9 mouse cellular contexts compared by ENCODE assay signal in genomic region chr7:79810611-79811506, GRCm38 (mm10). TPM values are rescaled to one million over a fixed set of nuclear protein-coding genes. Genes with fewer than 3 reads are reported as not detected.
A peak's percentile ranks its signal among the peaks of the same experiment; 100 is the strongest.
DNase-seq lines count a peak whose midpoint lies in the region; ATAC-seq lines count a peak whose summit lies in the region.
"Had no signal": no experiment of that assay in that cellular context is flagged by ENCODE, and none has a peak within 500 bp of the region (broad histone marks: within the 10 kb centered on the region; RNA-seq: fewer than 3 reads in every experiment).

Mesp2 (plus strand) TSS chr7:79810727.

- peak within 1 kb of the TSS; percentile 57 for H3K4me2 ChIP-seq in embryonic facial prominence, embryonic 12.5 days (replicated peaks)
- H3K4me2 ChIP-seq in heart, embryonic 12.5 days: peak within 1 kb of the TSS; percentile 68
- peak within 1 kb of the TSS; percentile 77 for H3K4me2 ChIP-seq in limb, embryonic 15.5 days
- H3K4me2 ChIP-seq in midbrain, embryonic 15.5 days: peak within 1 kb of the TSS; percentile 68

- ATAC-seq in embryonic facial prominence, embryonic 12.5 days (ENCODE audit: insufficient number of reproducible peaks, insufficient read depth, low FRiP score, low TSS enrichment): 0 out of 2 replicates have a peak, but pooled peaks have one; percentile 29
- peak; percentile 65 for ATAC-seq in heart, embryonic 12.5 days (ENCODE audit: insufficient number of reproducible peaks, low FRiP score)
- ATAC-seq in limb, embryonic 15.5 days (ENCODE audit: insufficient number of reproducible peaks, low FRiP score, low TSS enrichment, low read depth): no peak; the same call in 1 of the 2 replicates
- peak; percentile 82 for ATAC-seq in midbrain, embryonic 15.5 days (replicated peaks)

- peak within 1 kb of the TSS; percentile 52 for H3K9ac ChIP-seq in embryonic facial prominence, embryonic 12.5 days
- peak within 1 kb of the TSS; percentile 73 for H3K9ac ChIP-seq in heart, embryonic 12.5 days
- peak within 1 kb of the TSS; percentile 31; the same call in 1 of the 2 replicates for H3K9ac ChIP-seq in limb, embryonic 15.5 days
- H3K9ac ChIP-seq in midbrain, embryonic 15.5 days: peak within 1 kb of the TSS; percentile 55

- H3K4me1 ChIP-seq in embryonic facial prominence, embryonic 12.5 days: no peaks in the 10 kb centered on the region; the same call in 1 of the 2 replicates
- H3K4me1 ChIP-seq in heart, embryonic 12.5 days (replicated peaks): peaks cover 7% of the 10 kb centered on the region
- peaks cover 12% of the 10 kb centered on the region for H3K4me1 ChIP-seq in limb, embryonic 15.5 days
- H3K4me1 ChIP-seq in midbrain, embryonic 15.5 days: peaks cover 7% of the 10 kb centered on the region; the same call in 1 of the 2 replicates

- H3K27ac ChIP-seq in embryonic facial prominence, embryonic 12.5 days: no peak within 1 kb of the TSS
- H3K27ac ChIP-seq in heart, embryonic 12.5 days (ENCODE audit: poor library complexity, severe bottlenecking): no peak within 1 kb of the TSS
- no peak within 1 kb of the TSS for H3K27ac ChIP-seq in limb, embryonic 15.5 days
- no peak within 1 kb of the TSS for H3K27ac ChIP-seq in midbrain, embryonic 15.5 days
- H3K27ac ChIP-seq: macrophage had no signal

- no peaks in the 10 kb centered on the region for H3K9me3 ChIP-seq in embryonic facial prominence, embryonic 12.5 days
- H3K9me3 ChIP-seq in heart, embryonic 12.5 days (replicated peaks): no peaks in the 10 kb centered on the region
- H3K9me3 ChIP-seq in limb, embryonic 15.5 days: no peaks in the 10 kb centered on the region
- no peaks in the 10 kb centered on the region for H3K9me3 ChIP-seq in midbrain, embryonic 15.5 days

- no peaks in the 10 kb centered on the region for H3K36me3 ChIP-seq in embryonic facial prominence, embryonic 12.5 days
- no peaks in the 10 kb centered on the region for H3K36me3 ChIP-seq in heart, embryonic 12.5 days
- H3K36me3 ChIP-seq in limb, embryonic 15.5 days: no peaks in the 10 kb centered on the region
- no peaks in the 10 kb centered on the region for H3K36me3 ChIP-seq in midbrain, embryonic 15.5 days (replicated peaks)

- peaks cover 25% of the 10 kb centered on the region for H3K27me3 ChIP-seq in embryonic facial prominence, embryonic 12.5 days
- H3K27me3 ChIP-seq in heart, embryonic 12.5 days (replicated peaks): peaks cover 32% of the 10 kb centered on the region
- peaks cover 30% of the 10 kb centered on the region for H3K27me3 ChIP-seq in limb, embryonic 15.5 days
- peaks cover 15% of the 10 kb centered on the region for H3K27me3 ChIP-seq in midbrain, embryonic 15.5 days (replicated peaks)

- peak within 1 kb of the TSS; percentile 32 for H3K4me3 ChIP-seq in embryonic facial prominence, embryonic 12.5 days
- H3K4me3 ChIP-seq in heart, embryonic 12.5 days: peak within 1 kb of the TSS; percentile 44
- peak within 1 kb of the TSS; percentile 40 for H3K4me3 ChIP-seq in limb, embryonic 15.5 days
- H3K4me3 ChIP-seq in midbrain, embryonic 15.5 days: peak within 1 kb of the TSS; percentile 40

- 20% methylated on average over 71 of the region's 71 CpGs for WGBS in embryonic facial prominence, embryonic 12.5 days
- 13% methylated on average over 71 of the region's 71 CpGs for WGBS in heart, embryonic 12.5 days
- WGBS in limb, embryonic 15.5 days: 10% methylated on average over 71 of the region's 71 CpGs
- 21% methylated on average over 71 of the region's 71 CpGs for WGBS in midbrain, embryonic 15.5 days

- DNase-seq in adrenal gland, postnatal 36 days: peak; percentile 77 to 87
- DNase-seq in kidney, adult 9 months: peak; percentile 67
- DNase-seq in spleen, adult 12 weeks (ENCODE audit: low spot score): peak; percentile 27
- DNase-seq in adipocyte (ENCODE audit: low spot score): no peak

RNA-seq across cellular contexts. Expression of gene Mesp2, which starts in this region (rescaled TPM):
- under 1 TPM; 0.26 to 0.79 TPM for total RNA-seq in adrenal gland, postnatal 36 days (2021)
- polyA plus RNA-seq in embryonic facial prominence, embryonic 12.5 days (2016; fragmentation: Nextera tagmentation; extraction: Ambion mirVana): 0.15 and 0.22 TPM in 2 replicates
- 0.17 and 0.37 TPM in 2 replicates for polyA plus RNA-seq in heart, embryonic 12.5 days (2016; fragmentation: Nextera tagmentation; extraction: Ambion mirVana)
- 0.83 and 0.90 TPM in 2 replicates for polyA plus RNA-seq in limb, embryonic 15.5 days (2015; fragmentation: Nextera tagmentation; extraction: Ambion mirVana)
- polyA plus RNA-seq in midbrain, embryonic 15.5 days (2015; fragmentation: Nextera tagmentation; extraction: Ambion mirVana): 0.96 and 1.1 TPM in 2 replicates
- polyA plus RNA-seq: macrophage had no signal

Comparison
In these comparisons a context has a peak if more than half of its experiments do, and no peak if none do; other contexts are left out.
1. Peak in DNase-seq in adrenal gland, postnatal 36 days; RNA of the gene not detected or under 1 TPM.
2. Peak in ATAC-seq, H3K4me3 ChIP-seq, H3K9ac ChIP-seq and H3K4me2 ChIP-seq in embryonic facial prominence, embryonic 12.5 days; RNA of the gene not detected or under 1 TPM.
3. Peak in ATAC-seq, H3K4me3 ChIP-seq, H3K9ac ChIP-seq and H3K4me2 ChIP-seq in heart, embryonic 12.5 days; RNA of the gene not detected or under 1 TPM.